Mouse (Mus musculus) liver, embryonic 14.5 days (tissue): ENCODE measurements at regions not wholly inside any gene's neighbourhood (a gene's known extent, or its start where the extent isn't known, plus 50 kb on each side); places are given as distances from the start of the nearest gene placed in this dataset.

Experiments
- CTCF ChIP-seq: IDR thresholded peaks from 2 replicates; pipeline ENCODE4 v1.5.1; 2016; ENCODE audit warnings: antibody characterized with exemption, low read depth, control low read depth
- EP300 ChIP-seq: IDR thresholded peaks from 2 replicates; pipeline ENCODE4 v1.6.1; 2016; ENCODE audit warnings: antibody characterized with exemption, low read depth

DNA sequence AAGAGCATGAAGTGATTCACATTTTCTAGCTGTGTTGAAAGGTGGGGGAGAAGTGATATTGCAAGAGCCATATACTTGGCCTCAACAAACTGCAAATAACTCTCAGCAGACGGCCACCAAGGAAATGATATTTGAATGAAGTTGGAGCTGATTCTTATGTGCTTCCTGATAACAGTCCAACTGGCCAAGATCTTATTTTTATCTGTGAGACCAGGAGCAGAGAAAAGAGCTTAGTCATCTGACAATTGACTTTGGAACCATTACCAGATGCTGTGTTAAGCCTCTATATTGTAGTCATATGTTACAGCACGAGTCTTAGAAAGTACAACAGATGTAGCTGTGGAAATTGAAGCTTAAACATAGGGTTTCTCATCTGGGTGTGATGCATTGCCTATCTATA is 536.6 kb downstream of the Gm43517 start:
- no peak for TF ChIP-seq CTCF
- TF ChIP-seq EP300 = no peak
